Mouse (Mus musculus): ENCODE measurements around the gene Zfp366.

DNA sequence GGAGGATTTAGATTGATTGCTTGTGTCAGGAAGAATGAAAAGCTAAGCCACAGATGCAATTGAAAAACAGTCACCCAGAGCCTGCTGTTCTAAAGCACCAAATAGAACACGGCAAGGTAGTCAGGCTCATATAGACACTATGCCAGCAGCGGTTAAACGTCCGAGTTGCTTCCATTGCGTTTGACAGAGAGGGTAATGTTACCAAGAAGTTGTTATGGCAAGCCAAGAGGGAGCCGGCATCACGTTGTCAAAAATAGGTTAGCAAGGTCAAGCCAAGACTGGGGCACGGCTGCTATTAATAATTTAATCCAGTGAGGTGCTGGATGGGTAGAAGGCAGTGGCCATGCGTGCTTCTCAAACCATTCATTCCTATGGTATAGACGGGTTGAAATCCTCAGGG is 950 bp downstream of the Zfp366 start:
- TF ChIP-seq CTCF (IDR thresholded peaks at IDR 0.05; ENCODE audit: extremely low read depth, insufficient read length, insufficient replicate concordance, low read depth, low read length) (no peak), POLR2A (IDR thresholded peaks at IDR 0.05; ENCODE audit: low read depth, low read length) (no peak)
